Mouse (Mus musculus) lung, postnatal 0 days (tissue): ENCODE data around the gene Zfp652.

ENCODE experiments used
- CTCF ChIP-seq: IDR thresholded peaks from 2 replicates; pipeline ENCODE4 v1.5.1; 2016; ENCODE audit warnings: antibody characterized with exemption, mild to moderate bottlenecking
- EP300 ChIP-seq: IDR thresholded peaks from 2 replicates; pipeline ENCODE4 v1.6.1; 2016; ENCODE audit warnings: antibody characterized with exemption, mild to moderate bottlenecking, control low read depth

GRCm38 (mm10) chr11:95837059-95837458 is 124.6 kb downstream of the Zfp652 start, which contains the start of gene Gngt2:
- TF ChIP-seq CTCF = no peak
- no peak for TF ChIP-seq EP300
